Mouse (Mus musculus) testis, adult 2 months (tissue): ENCODE measurements around the gene Cd200r4. TPM values are rescaled to one million over a fixed set of nuclear protein-coding genes. Genes with fewer than 3 reads are reported as not detected.

Experiments
- H3K27ac ChIP-seq: fragments of 200-500 bp; 2 replicates; pipeline ENCODE4 v1.5.1; 2012; ENCODE audit warnings: low read depth, low read length; ENCODE audit not compliant: control insufficient read depth, insufficient read depth
- H3K27me3 ChIP-seq: fragments of 200-500 bp; 2 replicates; pipeline ENCODE4 v1.6.1; 2012; ENCODE audit warnings: mild to moderate bottlenecking, low read length, moderate library complexity; ENCODE audit not compliant: control insufficient read depth, insufficient read depth
- H3K36me3 ChIP-seq: fragments of 200-500 bp; 2 replicates; pipeline ENCODE4 v1.6.1; 2012; ENCODE audit warnings: mild to moderate bottlenecking, low read length; ENCODE audit not compliant: control insufficient read depth, insufficient read depth
- H3K4me1 ChIP-seq: fragments of 200-500 bp; 2 replicates; pipeline ENCODE4 v1.6.1; 2012; ENCODE audit warnings: low read length; ENCODE audit not compliant: control insufficient read depth, insufficient read depth
- H3K4me3 ChIP-seq: fragments of 200-500 bp; 2 replicates; pipeline ENCODE4 v1.5.1; 2012; ENCODE audit warnings: low read depth, mild to moderate bottlenecking, low read length, moderate library complexity, mixed read lengths; ENCODE audit not compliant: control insufficient read depth
- CTCF ChIP-seq: fragments of 200-500 bp; IDR thresholded peaks from 2 replicates; pipeline ENCODE4 v1.5.1; 2012; ENCODE audit warnings: low read depth, mild to moderate bottlenecking, inconsistent platforms, low read length, moderate library complexity; ENCODE audit not compliant: control insufficient read depth, insufficient read depth, insufficient replicate concordance
- POLR2A ChIP-seq: fragments of 200-500 bp; IDR thresholded peaks from 2 replicates; pipeline ENCODE4 v1.6.1; 2012; ENCODE audit warnings: low read depth, mild to moderate bottlenecking, inconsistent platforms, low read length, moderate library complexity; ENCODE audit not compliant: control insufficient read depth
- polyA plus RNA-seq: library from polyadenylated mRNA; depleted of rRNA; stranded (reverse); fragments of >200 nt; gene quantifications from 2 replicates; pipeline ENCODE4 v1.2.3, GENCODE M21; 2012; rRNA removed

Cd200r4 gene
- not detected in 2 replicates for polyA plus RNA-seq

DNA sequence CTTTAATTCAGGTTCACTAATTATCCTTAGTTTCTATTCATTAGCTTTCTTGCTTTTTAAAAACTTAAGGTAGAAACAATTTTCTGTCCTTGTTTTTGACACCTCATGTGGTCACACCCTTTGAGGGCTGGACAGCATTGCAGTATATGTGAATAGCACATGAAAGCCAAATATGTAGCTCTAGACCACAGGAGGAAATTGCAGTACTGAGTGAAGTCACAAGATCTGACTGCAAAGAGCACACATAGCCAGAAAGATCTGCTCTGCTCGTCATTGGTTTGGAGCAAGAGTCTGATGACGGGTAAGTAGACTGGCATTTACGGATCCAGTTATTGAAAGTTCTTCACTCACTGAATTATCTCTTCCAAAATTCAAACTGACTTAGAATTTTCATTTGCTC, at the start of gene Cd200r4:
Cd200r4 (plus strand) TSS at position 190 of the 400 bp plus-strand sequence.
- Histone ChIP-seq H3K4me1 (no peaks in the 10 kb centered on the region), H3K27ac (no peak within 1 kb of the TSS), H3K27me3 (no peaks in the 10 kb centered on the region), H3K4me3 (no peak within 1 kb of the TSS), H3K36me3 (no peaks in the 10 kb centered on the region)
- TF ChIP-seq CTCF: no peak

DNA sequence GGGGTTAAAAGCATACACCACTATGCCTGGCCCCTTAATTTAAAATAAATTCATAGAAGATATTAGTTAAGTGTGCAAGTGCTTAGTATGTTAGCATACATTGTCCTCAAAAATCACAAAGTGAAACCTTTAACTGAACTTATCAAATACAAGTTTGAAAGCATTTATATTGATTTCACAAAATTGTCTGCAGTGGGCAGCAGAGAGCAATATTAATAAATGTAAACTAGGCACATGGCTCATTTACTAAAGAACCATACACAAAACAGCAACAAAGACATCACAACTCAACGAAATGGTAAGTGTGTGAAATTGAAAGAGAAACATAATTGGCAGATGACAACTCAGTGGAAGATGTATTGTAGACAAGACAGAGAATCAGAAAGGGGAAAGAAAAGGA, 49.7 kb upstream of the Cd200r4 start:
- Histone ChIP-seq H3K36me3 (no peaks in the 10 kb centered on the region), H3K27ac (no peak overlapping the region), H3K4me1 (no peaks in the 10 kb centered on the region; the same call in 1 of the 2 replicates), H3K27me3 (no peaks in the 10 kb centered on the region), H3K4me3 (no peak overlapping the region)
- TF ChIP-seq CTCF (no peak), POLR2A (no peak)

DNA sequence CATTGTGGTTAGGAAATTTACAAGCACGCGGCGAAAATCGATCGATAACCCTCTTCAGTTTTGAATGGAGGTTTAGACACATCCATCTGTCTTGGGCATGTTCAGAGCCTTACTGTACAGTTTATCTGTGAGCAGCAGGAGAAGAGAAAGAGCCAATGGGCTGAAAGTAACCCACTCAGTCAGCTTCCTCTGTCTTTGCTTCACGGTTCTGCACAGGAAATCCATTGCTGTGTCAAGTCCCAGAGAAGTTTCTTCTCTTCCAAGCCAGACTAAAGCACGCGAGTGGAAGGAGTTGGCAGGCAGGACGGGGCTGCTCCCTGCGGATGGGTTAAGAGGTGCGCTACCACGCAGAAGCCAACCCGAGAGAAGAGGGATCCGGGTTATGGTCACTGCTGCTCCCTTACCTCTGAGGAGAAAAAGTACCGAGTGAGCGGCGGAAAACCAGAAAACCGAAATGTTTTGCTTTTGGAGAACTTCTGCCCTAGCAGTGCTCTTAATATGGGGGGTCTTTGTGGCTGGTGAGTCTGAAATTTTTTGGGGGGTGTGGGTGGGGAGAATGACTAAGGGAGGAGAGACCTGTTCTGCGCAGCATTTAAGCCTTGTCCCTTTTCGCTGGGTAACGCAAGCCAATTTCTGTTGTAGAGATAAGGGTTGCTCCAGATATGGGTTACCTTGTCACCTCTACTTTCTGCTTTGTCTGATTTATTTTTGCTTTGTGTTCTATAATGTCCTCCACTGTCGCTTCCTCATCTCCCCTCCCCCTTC, 45.8 kb upstream of the Cd200r4 start, which contains the start of gene Cd200r1:
Cd200r1 (plus strand) TSS at position 182 of the 765 bp plus-strand sequence.
- TF ChIP-seq CTCF (no peak), POLR2A (no peak)
- H3K27ac ChIP-seq: no peak within 1 kb of the TSS
- H3K4me1 ChIP-seq: no peaks in the 10 kb centered on the region; the same call in 1 of the 2 replicates
- H3K27me3 ChIP-seq: no peaks in the 10 kb centered on the region
- H3K4me3 ChIP-seq: peak within 1 kb of the TSS; percentile 25
- no peaks in the 10 kb centered on the region for H3K36me3 ChIP-seq

DNA sequence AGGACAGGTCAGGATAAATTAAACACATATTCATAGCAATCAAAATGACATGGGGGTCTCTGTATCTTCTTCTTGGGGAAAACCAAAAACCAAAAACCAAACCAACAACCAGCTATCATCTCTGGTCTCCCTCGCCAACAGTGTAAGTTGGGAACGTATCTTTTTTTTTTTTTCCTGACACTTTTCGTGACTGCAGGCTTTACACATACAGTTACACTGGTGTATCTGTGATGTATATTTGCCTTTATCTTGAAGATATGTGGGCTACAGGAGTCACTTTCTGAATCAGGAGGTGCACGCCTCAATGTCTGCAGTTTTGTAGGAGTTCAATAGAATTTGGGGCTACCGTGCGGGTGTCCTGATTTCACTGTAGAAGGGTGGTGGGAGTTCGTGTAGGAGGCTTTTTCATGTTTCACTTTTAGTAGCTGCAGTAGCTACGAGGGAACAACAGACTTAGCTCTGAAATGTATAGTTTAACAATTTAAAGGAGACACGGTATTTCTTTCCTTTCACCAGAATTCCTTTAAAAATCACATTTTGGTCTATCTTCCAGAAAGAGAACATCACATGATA, 45.1 kb upstream of the Cd200r4 start:
- no peaks in the 10 kb centered on the region for H3K36me3 ChIP-seq
- no peak for TF ChIP-seq POLR2A
- no peak for TF ChIP-seq CTCF
- H3K4me1 ChIP-seq: no peaks in the 10 kb centered on the region; the same call in 1 of the 2 replicates
- H3K27ac ChIP-seq: no peak overlapping the region
- H3K27me3 ChIP-seq: no peaks in the 10 kb centered on the region
- no peak overlapping the region for H3K4me3 ChIP-seq

DNA sequence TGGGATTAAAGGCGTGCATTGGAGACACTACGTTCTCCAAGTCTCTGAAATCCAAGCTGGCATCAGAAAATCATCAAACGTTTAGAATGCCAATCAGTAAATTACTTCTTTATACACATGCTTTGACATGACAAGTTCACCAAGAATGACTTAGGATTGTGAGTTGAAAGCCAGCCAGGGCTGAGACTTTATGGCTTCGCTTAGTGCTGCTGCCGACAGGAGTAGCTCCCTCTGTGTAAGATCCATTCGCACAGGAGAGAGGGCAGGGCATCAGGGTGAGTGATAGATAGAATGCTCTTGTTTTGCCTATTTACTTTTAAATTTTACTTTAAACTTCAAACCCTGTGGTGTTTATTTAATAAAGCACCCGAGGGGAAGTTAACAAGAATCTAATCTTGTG, 44.0 kb upstream of the Cd200r4 start:
- Histone ChIP-seq H3K27me3 (no peaks in the 10 kb centered on the region), H3K36me3 (no peaks in the 10 kb centered on the region), H3K4me1 (no peaks in the 10 kb centered on the region; the same call in 1 of the 2 replicates), H3K27ac (no peak overlapping the region), H3K4me3 (no peak overlapping the region)
- TF ChIP-seq POLR2A (no peak), CTCF (no peak)

DNA sequence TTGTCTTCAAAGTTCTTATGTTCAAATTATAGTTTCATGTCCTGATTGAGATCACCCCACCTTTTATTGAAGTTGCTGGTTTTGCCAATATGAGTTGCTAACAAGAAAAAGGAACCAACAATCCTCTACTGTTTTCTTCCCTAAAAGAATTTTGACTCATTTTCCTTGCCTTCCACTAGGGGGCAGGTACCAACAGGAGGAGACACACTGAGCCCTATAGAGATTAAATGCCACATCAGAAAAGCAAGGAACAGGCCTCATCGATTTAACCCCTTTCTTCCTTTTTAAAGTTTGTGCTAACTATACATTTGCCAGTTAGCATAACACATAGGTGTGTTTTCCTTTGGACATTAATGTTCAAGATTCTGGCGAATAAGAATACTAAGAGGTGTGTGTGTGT, 43.6 kb upstream of the Cd200r4 start:
- Histone ChIP-seq H3K27ac (no peak overlapping the region), H3K36me3 (no peaks in the 10 kb centered on the region), H3K4me3 (no peak overlapping the region), H3K4me1 (no peaks in the 10 kb centered on the region; the same call in 1 of the 2 replicates), H3K27me3 (no peaks in the 10 kb centered on the region)
- no peak; the same call in 1 of the 2 replicates for TF ChIP-seq CTCF
- no peak for TF ChIP-seq POLR2A

DNA sequence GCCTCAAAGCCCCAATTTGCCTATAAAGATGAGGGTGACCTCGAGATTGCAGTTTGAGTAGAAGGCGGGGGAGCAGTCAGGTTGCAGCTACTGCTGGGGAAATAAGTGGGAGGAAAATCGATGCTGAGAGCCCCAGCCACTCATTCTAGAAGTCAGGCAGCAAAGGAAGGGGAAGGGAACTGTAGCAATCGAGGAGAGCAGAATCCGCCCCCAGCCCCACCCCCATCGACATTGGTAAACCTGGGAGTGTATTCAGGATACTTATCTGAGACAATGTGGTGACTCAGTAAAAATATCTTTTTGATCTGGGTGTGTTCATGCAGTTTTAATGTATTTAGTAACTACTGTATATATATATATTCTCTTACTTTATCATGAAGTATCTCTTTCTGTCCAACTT, 39.0 kb upstream of the Cd200r4 start:
- Histone ChIP-seq H3K27ac (no peak overlapping the region), H3K4me1 (no peaks in the 10 kb centered on the region), H3K36me3 (no peaks in the 10 kb centered on the region), H3K27me3 (no peaks in the 10 kb centered on the region), H3K4me3 (no peak overlapping the region)
- no peak for TF ChIP-seq CTCF

DNA sequence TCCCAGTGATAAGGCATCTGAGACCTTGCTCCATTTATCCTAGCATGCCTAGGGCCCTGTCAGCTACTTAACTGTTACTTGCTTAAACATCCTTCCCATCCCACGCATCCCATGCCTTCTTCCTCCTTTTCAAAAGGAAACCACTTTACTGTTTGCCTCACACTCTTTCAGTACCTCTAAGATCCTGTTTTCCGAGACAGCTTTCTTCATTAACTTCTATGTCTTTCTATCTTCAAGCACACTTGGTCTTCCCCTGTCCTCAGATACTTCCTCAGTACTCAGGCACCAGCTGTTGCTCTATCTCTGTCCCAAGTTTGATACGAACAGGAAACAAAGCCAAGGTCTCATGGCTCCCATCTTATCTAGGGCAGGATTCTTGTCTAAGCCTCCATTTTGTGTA, 37.9 kb upstream of the Cd200r4 start:
- no peaks in the 10 kb centered on the region for H3K4me1 ChIP-seq
- TF ChIP-seq CTCF: no peak
- no peak for TF ChIP-seq POLR2A
- H3K4me3 ChIP-seq: peak overlapping the region; percentile 29; the same call in 1 of the 2 replicates
- H3K27me3 ChIP-seq: no peaks in the 10 kb centered on the region
- no peak overlapping the region for H3K27ac ChIP-seq
- no peaks in the 10 kb centered on the region for H3K36me3 ChIP-seq
